Comparison of ENCODE assay signal across 17 mouse cellular contexts in genomic region chr19:53188186-53188585, GRCm38 (mm10). TPM values are rescaled to one million over a fixed set of nuclear protein-coding genes. Genes with fewer than 3 reads are reported as not detected.
A peak's percentile ranks its signal among the peaks of the same experiment; 100 is the strongest.
DNase-seq lines count a peak whose midpoint lies in the region; ATAC-seq lines count a peak whose summit lies in the region.
"Had no signal": no experiment of that assay in that cellular context is flagged by ENCODE, and none has a peak within 500 bp of the region (broad histone marks: within the 10 kb centered on the region; RNA-seq: fewer than 3 reads in every experiment).

No protein-coding gene starts in this region.

- H3K4me3 ChIP-seq in limb, embryonic 15.5 days: no peak overlapping the region
- H3K4me3 ChIP-seq in limb, embryonic 10.5 days: no peak overlapping the region
- H3K4me3 ChIP-seq in heart, embryonic 16.5 days (ENCODE audit: low read length): no peak overlapping the region
- no peak overlapping the region for H3K4me3 ChIP-seq in stomach, embryonic 15.5 days (replicated peaks)
- H3K4me3 ChIP-seq in hindbrain, embryonic 12.5 days: no peak overlapping the region
- H3K4me3 ChIP-seq: embryonic facial prominence, embryonic 10.5 days; hindbrain, embryonic 15.5 days; lung, embryonic 15.5 days had no signal

- peaks cover 38% of the 10 kb centered on the region for H3K4me1 ChIP-seq in limb, embryonic 15.5 days
- peaks cover 37% of the 10 kb centered on the region for H3K4me1 ChIP-seq in limb, embryonic 10.5 days
- H3K4me1 ChIP-seq in heart, embryonic 16.5 days (ENCODE audit: control insufficient read depth, insufficient read depth, low read length): peaks cover 79% of the 10 kb centered on the region
- peaks cover 33% of the 10 kb centered on the region for H3K4me1 ChIP-seq in stomach, embryonic 15.5 days
- H3K4me1 ChIP-seq in hindbrain, embryonic 12.5 days: peaks cover 11% of the 10 kb centered on the region
- H3K4me1 ChIP-seq: hindbrain, embryonic 15.5 days had no signal

- 0 out of 2 replicates have a peak overlapping the region, but pooled peaks have one; percentile 43 for H3K27ac ChIP-seq in limb, embryonic 15.5 days
- H3K27ac ChIP-seq in limb, embryonic 10.5 days: no peak overlapping the region
- H3K27ac ChIP-seq in heart, embryonic 16.5 days (ENCODE audit: low read length): peak overlapping the region; percentile 78
- 0 out of 2 replicates have a peak overlapping the region, but pooled peaks have one; percentile 17 for H3K27ac ChIP-seq in stomach, embryonic 15.5 days
- H3K27ac ChIP-seq in hindbrain, embryonic 12.5 days: no peak overlapping the region
- H3K27ac ChIP-seq: embryonic facial prominence, embryonic 10.5 days; hindbrain, embryonic 15.5 days; lung, embryonic 15.5 days had no signal

- no peaks in the 10 kb centered on the region for H3K36me3 ChIP-seq in limb, embryonic 15.5 days
- 0 out of 2 replicates have a peak, but pooled peaks cover 2% of the 10 kb centered on the region for H3K36me3 ChIP-seq in limb, embryonic 10.5 days
- no peaks in the 10 kb centered on the region for H3K36me3 ChIP-seq in heart, embryonic 16.5 days (ENCODE audit: control insufficient read depth, insufficient read depth)
- no peaks in the 10 kb centered on the region for H3K36me3 ChIP-seq in stomach, embryonic 15.5 days
- no peaks in the 10 kb centered on the region for H3K36me3 ChIP-seq in hindbrain, embryonic 12.5 days
- H3K36me3 ChIP-seq: embryonic facial prominence, embryonic 10.5 days; hindbrain, embryonic 15.5 days; lung, embryonic 15.5 days had no signal

- peak; percentile 81 for DNase-seq in heart, adult 11 months
- no peak for DNase-seq in heart, postnatal 14 days
- no peak for DNase-seq in limb, embryonic 10.5 days (ENCODE audit: low spot score)
- DNase-seq in lung, postnatal 14 days: no peak
- DNase-seq: adrenal gland, postnatal 36 days; cerebellum, postnatal 14 days; forebrain, postnatal 0 days; gastrocnemius, postnatal 10 days; kidney, adult 9 months had no signal

- no peak overlapping the region for H3K4me2 ChIP-seq in limb, embryonic 15.5 days
- H3K4me2 ChIP-seq in heart, embryonic 16.5 days (ENCODE audit: low read depth, low read length): no peak overlapping the region
- no peak overlapping the region for H3K4me2 ChIP-seq in stomach, embryonic 15.5 days
- H3K4me2 ChIP-seq in hindbrain, embryonic 12.5 days (replicated peaks): no peak overlapping the region
- H3K4me2 ChIP-seq: hindbrain, embryonic 15.5 days; lung, embryonic 15.5 days had no signal

- WGBS in limb, embryonic 15.5 days: 75% methylated on average over 6 of the region's 6 CpGs
- WGBS in limb, embryonic 10.5 days: 86% methylated on average over 6 of the region's 6 CpGs
- WGBS in heart, embryonic 16.5 days: 66% methylated on average over 6 of the region's 6 CpGs
- 66% methylated on average over 6 of the region's 6 CpGs for WGBS in stomach, embryonic 15.5 days
- WGBS in hindbrain, embryonic 12.5 days: 86% methylated on average over 6 of the region's 6 CpGs

- ATAC-seq in limb, embryonic 15.5 days (ENCODE audit: insufficient number of reproducible peaks, low FRiP score, low TSS enrichment, low read depth): no peak
- no peak for ATAC-seq in heart, embryonic 16.5 days (replicated peaks; ENCODE audit: extremely low read depth, insufficient read depth, low FRiP score)
- ATAC-seq in stomach, embryonic 15.5 days (ENCODE audit: insufficient read depth, low FRiP score, low read depth): no peak
- no peak for ATAC-seq in hindbrain, embryonic 12.5 days (ENCODE audit: low FRiP score)
- ATAC-seq: forebrain, postnatal 0 days had no signal

- no peaks in the 10 kb centered on the region for H3K9me3 ChIP-seq in limb, embryonic 15.5 days
- H3K9me3 ChIP-seq in limb, embryonic 10.5 days (replicated peaks): no peaks in the 10 kb centered on the region
- no peaks in the 10 kb centered on the region for H3K9me3 ChIP-seq in heart, embryonic 16.5 days (replicated peaks; ENCODE audit: control insufficient read depth, low read length)
- H3K9me3 ChIP-seq in stomach, embryonic 15.5 days: no peaks in the 10 kb centered on the region
- no peaks in the 10 kb centered on the region for H3K9me3 ChIP-seq in hindbrain, embryonic 12.5 days (replicated peaks)
- H3K9me3 ChIP-seq: embryonic facial prominence, embryonic 10.5 days; hindbrain, embryonic 15.5 days; lung, embryonic 15.5 days; megakaryocyte, embryonic 14.5 days had no signal

- no peaks in the 10 kb centered on the region for H3K27me3 ChIP-seq in limb, embryonic 15.5 days
- H3K27me3 ChIP-seq in limb, embryonic 10.5 days (ENCODE audit: low read depth, poor library complexity, severe bottlenecking): no peaks in the 10 kb centered on the region
- no peaks in the 10 kb centered on the region for H3K27me3 ChIP-seq in heart, embryonic 16.5 days (ENCODE audit: control insufficient read depth, insufficient read depth, low read length)
- no peaks in the 10 kb centered on the region for H3K27me3 ChIP-seq in stomach, embryonic 15.5 days (replicated peaks)
- H3K27me3 ChIP-seq in hindbrain, embryonic 12.5 days: no peaks in the 10 kb centered on the region
- H3K27me3 ChIP-seq: hindbrain, embryonic 15.5 days; lung, embryonic 15.5 days; megakaryocyte, embryonic 14.5 days had no signal

- intact Hi-C loops in heart, postnatal 14 days (cut with DNase I): no loop called here

- H3K9ac ChIP-seq in limb, embryonic 15.5 days: no peak overlapping the region
- H3K9ac ChIP-seq in heart, embryonic 16.5 days (ENCODE audit: low read length): peak overlapping the region; percentile 56; the same call in 1 of the 2 replicates
- no peak overlapping the region for H3K9ac ChIP-seq in stomach, embryonic 15.5 days
- no peak overlapping the region for H3K9ac ChIP-seq in hindbrain, embryonic 12.5 days
- H3K9ac ChIP-seq: forebrain, postnatal 0 days; hindbrain, embryonic 15.5 days; lung, embryonic 15.5 days had no signal

RNA-seq across cellular contexts. Expression of gene Add3, which starts 47.9 kb away (rescaled TPM):
- total RNA-seq in heart, postnatal 14 days (2021): 10 to 100 TPM; 63.4 to 65.2 TPM
- polyA plus RNA-seq in limb, embryonic 15.5 days (2015; fragmentation: Nextera tagmentation; extraction: Ambion mirVana): 97.1 and 98.7 TPM in 2 replicates
- 46.4 and 63.7 TPM in 2 replicates for polyA plus RNA-seq in limb, embryonic 10.5 days (2016; fragmentation: Nextera tagmentation; extraction: Ambion mirVana)
- polyA plus RNA-seq in heart, embryonic 16.5 days (2015; fragmentation: Nextera tagmentation; extraction: Ambion mirVana): 107 and 109 TPM in 2 replicates
- polyA plus RNA-seq in stomach, embryonic 15.5 days (2015; fragmentation: Nextera tagmentation; extraction: Ambion mirVana): 89.0 and 96.1 TPM in 2 replicates
- polyA plus RNA-seq in hindbrain, embryonic 12.5 days (2016; fragmentation: Nextera tagmentation; extraction: Ambion mirVana): 55.5 and 56.0 TPM in 2 replicates

Comparison
In these comparisons a context has a peak if more than half of its experiments do, and no peak if none do; other contexts are left out.
1. H3K27ac ChIP-seq: peak in limb, embryonic 15.5 days (single experiment), heart, embryonic 16.5 days (single experiment) and stomach, embryonic 15.5 days (single experiment); none in limb, embryonic 10.5 days (single experiment) and hindbrain, embryonic 12.5 days (single experiment).